Mouse (Mus musculus) heart, adult 2 months (tissue): ENCODE measurements around the gene Sac3d1. TPM values are rescaled to one million over a fixed set of nuclear protein-coding genes. Genes with fewer than 3 reads are reported as not detected.
A peak's percentile ranks its signal among the peaks of the same experiment; 100 is the strongest.

Experiments
- DNase-seq, 2 experiments: peaks; one replicate each; pipeline ENCODE4 v3.0.0; 2021
- H3K27ac ChIP-seq: fragments of 200-600 bp; 2 replicates; pipeline ENCODE4 v1.8.1; 2022
- H3K27me3 ChIP-seq: fragments of 200-500 bp; 2 replicates; pipeline ENCODE4 v1.6.1; 2012; ENCODE audit warnings: mild to moderate bottlenecking, low read length, inconsistent platforms, mixed read lengths; ENCODE audit not compliant: control insufficient read depth, insufficient read depth
- H3K36me3 ChIP-seq: fragments of 200-500 bp; 2 replicates; pipeline ENCODE4 v1.6.1; 2012; ENCODE audit warnings: low read length, inconsistent platforms; ENCODE audit not compliant: control insufficient read depth, insufficient read depth
- H3K4me1 ChIP-seq: fragments of 200-500 bp; 2 replicates; pipeline ENCODE4 v1.6.1; 2011; ENCODE audit warnings: low read length; ENCODE audit not compliant: control insufficient read depth, insufficient read depth
- H3K4me3 ChIP-seq: fragments of 200-600 bp; 2 replicates; pipeline ENCODE4 v1.8.1; 2022
- H3K79me2 ChIP-seq: fragments of 200-500 bp; replicated peaks from 2 replicates; pipeline ENCODE4 v1.6.1; 2012; ENCODE audit warnings: mild to moderate bottlenecking, inconsistent platforms, low read length, moderate library complexity, mixed read lengths; ENCODE audit not compliant: control insufficient read depth, insufficient read depth
- H3K9ac ChIP-seq: fragments of 200-500 bp; 2 replicates; pipeline ENCODE4 v1.6.1; 2012; ENCODE audit warnings: low read depth, mild to moderate bottlenecking, control low read depth, inconsistent platforms, low read length, mixed read lengths
- CTCF ChIP-seq: fragments of 200-600 bp; IDR thresholded peaks from 2 replicates; pipeline ENCODE4 v1.8.1; 2022; ENCODE audit warnings: antibody characterized with exemption, mild to moderate bottlenecking, moderate library complexity
- EP300 ChIP-seq: fragments of 200-500 bp; IDR thresholded peaks from 2 replicates; pipeline ENCODE4 v1.6.1; 2011; ENCODE audit warnings: low read depth, low read length, control low read depth; ENCODE audit not compliant: insufficient read depth
- POLR2A ChIP-seq: fragments of 200-500 bp; IDR thresholded peaks from 2 replicates; pipeline ENCODE4 v1.6.1; 2011; ENCODE audit warnings: mild to moderate bottlenecking, low read depth, low read length, control low read depth; ENCODE audit not compliant: insufficient read depth
- WGBS: fragments of 180-500 bp; shearing (Covaris S2); methylation state at CpG from one replicate; pipeline ENCODE4 v1.1.7; 2018; 5-methylcytosine and 5-hydroxymethylcytosine counted together
- intact Hi-C: fragments of 180-260 bp; cut with DNase I; formaldehyde crosslinking; loops from one replicate; pipeline ENCODE4 v1.15.1; 2025
- polyA plus RNA-seq: library from polyadenylated mRNA; depleted of rRNA; stranded (reverse); fragments of >200 nt; gene quantifications from 2 replicates; pipeline ENCODE4 v1.2.3, GENCODE M21; 2012
- total RNA-seq, 2 experiments: library from RNA; stranded (reverse); gene quantifications; 2 replicates each; pipeline ENCODE4 v1.2.3; 2021

Sac3d1 gene
- total and polyA plus RNA-seq, 3 experiments = 8.7 to 15.4 (median 10.3) TPM

- WGBS = 83% methylated on average over 6 of the region's 6 CpGs
- no peaks in the 10 kb centered on the region for H3K27me3 ChIP-seq
- no peak overlapping the region for H3K27ac ChIP-seq
- intact Hi-C loops = no loop called here
- no peaks in the 10 kb centered on the region for H3K79me2 ChIP-seq
- DNase-seq = no peak
- no peaks in the 10 kb centered on the region for H3K36me3 ChIP-seq
- H3K9ac ChIP-seq = no peak overlapping the region
- no peaks in the 10 kb centered on the region for H3K4me1 ChIP-seq
- no peak overlapping the region for H3K4me3 ChIP-seq
- TF ChIP-seq POLR2A (no peak), CTCF (no peak), EP300 (no peak)
Measured at GRCm38 (mm10) chr19:6101186-6101585, 17.3 kb downstream of the Sac3d1 start.

- TF ChIP-seq CTCF (no peak), POLR2A (no peak), EP300 (no peak)
- Histone ChIP-seq H3K4me1 (no peaks in the 10 kb centered on the region), H3K4me3 (no peak overlapping the region), H3K27me3 (no peaks in the 10 kb centered on the region), H3K27ac (no peak overlapping the region), H3K79me2 (no peaks in the 10 kb centered on the region), H3K9ac (no peak overlapping the region), H3K36me3 (no peaks in the 10 kb centered on the region)
- DNase-seq = no peak
- 61% methylated on average over 3 of the region's 3 CpGs for WGBS
- intact Hi-C loops = no loop called here
Measured at GRCm38 (mm10) chr19:6097847-6098246, 20.6 kb downstream of the Sac3d1 start.

- 85% methylated on average over 7 of the region's 7 CpGs for WGBS
- Histone ChIP-seq H3K79me2 (no peaks in the 10 kb centered on the region), H3K9ac (no peak within 1 kb of the TSS), H3K27me3 (no peaks in the 10 kb centered on the region), H3K27ac (no peak within 1 kb of the TSS), H3K36me3 (no peaks in the 10 kb centered on the region), H3K4me3 (no peak within 1 kb of the TSS), H3K4me1 (no peaks in the 10 kb centered on the region)
- intact Hi-C loops = no loop called here
- DNase-seq = no peak
- TF ChIP-seq CTCF (no peak), POLR2A (no peak), EP300 (no peak)
Measured at GRCm38 (mm10) chr19:6094119-6094518, 24.3 kb downstream of the Sac3d1 start, which contains the start of gene AC131692.1. Gene AC131692.1, plus strand, starts transcription at chr19:6094419.

GRCm38 (mm10) chr19:6088841-6089240 lies 29.6 kb downstream of the Sac3d1 start:
- WGBS = 95% methylated on average over 13 of the region's 13 CpGs

GRCm38 (mm10) chr19:6085417-6085879 lies 33.0 kb downstream of the Sac3d1 start:
- Histone ChIP-seq H3K4me1 (peaks cover 4% of the 10 kb centered on the region), H3K9ac (no peak overlapping the region), H3K27me3 (no peaks in the 10 kb centered on the region), H3K36me3 (no peaks in the 10 kb centered on the region), H3K27ac (no peak overlapping the region), H3K79me2 (0 out of 2 replicates have a peak, but pooled peaks cover 2% of the 10 kb centered on the region), H3K4me3 (peak overlapping the region; percentile 62)
- peak in 1 of 2 experiments; percentile 49 for DNase-seq
- intact Hi-C loops = loop anchor here (2.0 to 10.0 kb wide), 2 partner anchors 33 to 249 kb away; partner anchors contain the start of genes Men1 and Sac3d1
- WGBS = under 1% methylated on average over 17 of the region's 17 CpGs
- TF ChIP-seq POLR2A (no peak), CTCF (no peak), EP300 (no peak)

More at GRCm38 (mm10) chr19:6088841-6089240, 29.6 kb downstream of the Sac3d1 start:
- Histone ChIP-seq H3K36me3 (no peaks in the 10 kb centered on the region), H3K4me3 (no peak overlapping the region), H3K27ac (no peak overlapping the region), H3K27me3 (no peaks in the 10 kb centered on the region), H3K4me1 (peaks cover 3% of the 10 kb centered on the region), H3K9ac (no peak overlapping the region), H3K79me2 (0 out of 2 replicates have a peak, but pooled peaks cover 2% of the 10 kb centered on the region)
- no peak for TF ChIP-seq CTCF
- no peak for TF ChIP-seq POLR2A
- no peak for TF ChIP-seq EP300
- no peak for DNase-seq
- intact Hi-C loops = loop anchor here (10.0 kb wide), 1 partner anchor 246 kb away; the partner anchor contains the start of gene Men1

GRCm38 (mm10) chr19:6084478-6085248 lies 33.8 kb downstream of the Sac3d1 start, which contains the start of the genes Zfpl1 and Cdca5:
Gene Zfpl1, minus strand, starts transcription at chr19:6084956.
Gene Cdca5, plus strand, starts transcription at chr19:6084983.
- Histone ChIP-seq H3K79me2 (0 out of 2 replicates have a peak, but pooled peaks cover 2% of the 10 kb centered on the region), H3K36me3 (no peaks in the 10 kb centered on the region), H3K27ac (peak within 1 kb of the TSS; percentile 70), H3K4me3 (peak within 1 kb of the TSS; percentile 62), H3K4me1 (peaks cover 4% of the 10 kb centered on the region), H3K27me3 (no peaks in the 10 kb centered on the region), H3K9ac (peak within 1 kb of the TSS; percentile 48)
- intact Hi-C loops = loop anchor here (1.0 to 10.0 kb wide), 3 partner anchors 26 to 250 kb away; partner anchors contain the start of genes Men1 and Sac3d1
- under 1% methylated on average over 58 of the region's 58 CpGs for WGBS
- DNase-seq = peak; percentile 97
- TF ChIP-seq POLR2A = peak; percentile 74; the same call in 1 of the 2 replicates
- peak; percentile 94 for TF ChIP-seq EP300
- TF ChIP-seq CTCF = peak; percentile 15
